Mouse (Mus musculus) stomach, embryonic 15.5 days (tissue): Measurements from ENCODE around the gene Runx3. TPM values are rescaled to one million over a fixed set of nuclear protein-coding genes. Genes with fewer than 3 reads are reported as not detected.

Source experiments
- ATAC-seq: fragments of 200-750 bp; cut with Nextera tagmentation; 2 replicates; pipeline ENCODE4 v1.8.0; 2017; ENCODE audit warnings: low read depth, moderate number of reproducible peaks, moderate TSS enrichment; ENCODE audit not compliant: insufficient read depth, low FRiP score
- H3K27ac ChIP-seq: fragments of 300-500 bp; sonication (generic); 2 replicates; pipeline ENCODE4 v1.5.1; 2015; ENCODE audit warnings: mild to moderate bottlenecking, inconsistent platforms
- H3K27me3 ChIP-seq: fragments of 300-500 bp; sonication (generic); replicated peaks from 2 replicates; pipeline ENCODE4 v1.6.1; 2015; ENCODE audit warnings: inconsistent platforms
- H3K36me3 ChIP-seq: fragments of 300-500 bp; sonication (generic); 2 replicates; pipeline ENCODE4 v1.6.1; 2015; ENCODE audit warnings: inconsistent platforms
- H3K4me1 ChIP-seq: fragments of 300-500 bp; sonication (generic); 2 replicates; pipeline ENCODE4 v1.6.1; 2015; ENCODE audit warnings: inconsistent platforms
- H3K4me2 ChIP-seq: fragments of 300-500 bp; sonication (generic); 2 replicates; pipeline ENCODE4 v1.6.1; 2015; ENCODE audit warnings: mild to moderate bottlenecking, inconsistent platforms
- H3K4me3 ChIP-seq: fragments of 300-500 bp; sonication (generic); replicated peaks from 2 replicates; pipeline ENCODE4 v1.5.1; 2015; ENCODE audit warnings: inconsistent platforms
- H3K9ac ChIP-seq: fragments of 300-500 bp; sonication (generic); 2 replicates; pipeline ENCODE4 v1.6.1; 2015; ENCODE audit warnings: inconsistent platforms
- H3K9me3 ChIP-seq: fragments of 300-500 bp; sonication (generic); 2 replicates; pipeline ENCODE4 v1.6.1; 2016; ENCODE audit warnings: inconsistent platforms
- WGBS: fragments of 180-500 bp; shearing (Covaris S2); methylation state at CpG from one replicate; pipeline ENCODE4 v1.1.7; 2015; 5-methylcytosine and 5-hydroxymethylcytosine counted together
- polyA plus RNA-seq: library from polyadenylated mRNA; unstranded; fragments of >200 nt; fragmentation: Nextera tagmentation; extraction: Ambion mirVana; gene quantifications from 2 replicates; pipeline ENCODE4 v1.2.1, GENCODE M21; 2015

Gene Runx3
- polyA plus RNA-seq, 1 experiment from 2014 or later = 0.26 TPM

GRCm38 (mm10) chr4:135153260-135154088 is 33.0 kb downstream of the Runx3 start:
- H3K9ac ChIP-seq = no peak overlapping the region
- peaks cover 98% of the 10 kb centered on the region for H3K27me3 ChIP-seq
- H3K9me3 ChIP-seq = no peaks in the 10 kb centered on the region
- peak overlapping the region; percentile 77 for H3K4me2 ChIP-seq
- peak overlapping the region; percentile 40 for H3K4me3 ChIP-seq
- H3K36me3 ChIP-seq = no peaks in the 10 kb centered on the region
- H3K27ac ChIP-seq = no peak overlapping the region
- WGBS = 3% methylated on average over 39 of the region's 39 CpGs
- no peak for ATAC-seq
- peaks cover 17% of the 10 kb centered on the region for H3K4me1 ChIP-seq

GRCm38 (mm10) chr4:135154089-135154949 is 33.9 kb downstream of the Runx3 start:
- peaks cover 17% of the 10 kb centered on the region for H3K4me1 ChIP-seq
- no peak overlapping the region for H3K4me3 ChIP-seq
- 6% methylated on average over 21 of the region's 21 CpGs for WGBS
- H3K9me3 ChIP-seq = no peaks in the 10 kb centered on the region
- peaks cover 98% of the 10 kb centered on the region for H3K27me3 ChIP-seq
- no peak overlapping the region for H3K9ac ChIP-seq
- no peak overlapping the region for H3K27ac ChIP-seq
- no peaks in the 10 kb centered on the region for H3K36me3 ChIP-seq
- no peak for ATAC-seq
- no peak overlapping the region for H3K4me2 ChIP-seq

GRCm38 (mm10) chr4:135155106-135155800 is 34.8 kb downstream of the Runx3 start:
- no peak overlapping the region for H3K27ac ChIP-seq
- no peak overlapping the region for H3K4me3 ChIP-seq
- H3K27me3 ChIP-seq = peaks cover 90% of the 10 kb centered on the region
- H3K4me2 ChIP-seq = no peak overlapping the region
- H3K9me3 ChIP-seq = no peaks in the 10 kb centered on the region
- WGBS = 13% methylated on average over 30 of the region's 31 CpGs
- H3K9ac ChIP-seq = no peak overlapping the region
- peaks cover 17% of the 10 kb centered on the region for H3K4me1 ChIP-seq
- no peaks in the 10 kb centered on the region for H3K36me3 ChIP-seq
- ATAC-seq = no peak

GRCm38 (mm10) chr4:135155805-135156469 is 35.5 kb downstream of the Runx3 start:
- Histone ChIP-seq H3K4me3 (no peak overlapping the region), H3K27ac (no peak overlapping the region), H3K27me3 (peaks cover 83% of the 10 kb centered on the region), H3K9ac (no peak overlapping the region), H3K9me3 (no peaks in the 10 kb centered on the region), H3K4me2 (no peak overlapping the region), H3K36me3 (no peaks in the 10 kb centered on the region), H3K4me1 (peaks cover 17% of the 10 kb centered on the region)
- 14% methylated on average over 15 of the region's 15 CpGs for WGBS
- ATAC-seq = no peak

- Histone ChIP-seq H3K4me1 (peaks cover 17% of the 10 kb centered on the region), H3K9ac (no peak overlapping the region), H3K4me3 (no peak overlapping the region), H3K9me3 (no peaks in the 10 kb centered on the region), H3K36me3 (no peaks in the 10 kb centered on the region), H3K4me2 (no peak overlapping the region), H3K27me3 (peaks cover 77% of the 10 kb centered on the region), H3K27ac (no peak overlapping the region)
- ATAC-seq = no peak
- WGBS = 16% methylated on average over 6 of the region's 6 CpGs
These were observed 36.1 kb downstream of the Runx3 start for GRCm38 (mm10) chr4:135156531-135156930.

GRCm38 (mm10) chr4:135157329-135157728 is 36.9 kb downstream of the Runx3 start:
- Histone ChIP-seq H3K4me2 (no peak overlapping the region), H3K9me3 (no peaks in the 10 kb centered on the region), H3K4me3 (no peak overlapping the region), H3K27me3 (peaks cover 69% of the 10 kb centered on the region), H3K27ac (no peak overlapping the region), H3K36me3 (no peaks in the 10 kb centered on the region), H3K4me1 (peaks cover 12% of the 10 kb centered on the region), H3K9ac (no peak overlapping the region)
- no peak for ATAC-seq
- WGBS = 18% methylated on average over 6 of the region's 6 CpGs

- 10% methylated on average over 9 of the region's 9 CpGs for WGBS
- no peak; the same call in 1 of the 2 replicates for ATAC-seq
- Histone ChIP-seq H3K9me3 (no peaks in the 10 kb centered on the region), H3K27ac (no peak overlapping the region), H3K4me3 (no peak overlapping the region), H3K4me1 (no peaks in the 10 kb centered on the region), H3K9ac (no peak overlapping the region), H3K27me3 (peaks cover 54% of the 10 kb centered on the region), H3K4me2 (no peak overlapping the region), H3K36me3 (no peaks in the 10 kb centered on the region)
These were observed 38.4 kb downstream of the Runx3 start for GRCm38 (mm10) chr4:135158724-135159409.

- no peak overlapping the region for H3K4me2 ChIP-seq
- ATAC-seq = no peak
- 55% methylated on average over 2 of the region's 2 CpGs for WGBS
- no peaks in the 10 kb centered on the region for H3K9me3 ChIP-seq
- no peaks in the 10 kb centered on the region for H3K4me1 ChIP-seq
- peaks cover 51% of the 10 kb centered on the region for H3K27me3 ChIP-seq
- no peak overlapping the region for H3K9ac ChIP-seq
- H3K4me3 ChIP-seq = no peak overlapping the region
- no peak overlapping the region for H3K27ac ChIP-seq
- H3K36me3 ChIP-seq = no peaks in the 10 kb centered on the region
These were observed 39.2 kb downstream of the Runx3 start for GRCm38 (mm10) chr4:135159663-135160062.

GRCm38 (mm10) chr4:135160168-135160567 is 39.7 kb downstream of the Runx3 start:
- 61% methylated on average over 3 of the region's 3 CpGs for WGBS

GRCm38 (mm10) chr4:135161441-135161840 is 41.0 kb downstream of the Runx3 start:
- ATAC-seq = no peak
- no peak overlapping the region for H3K27ac ChIP-seq
- no peaks in the 10 kb centered on the region for H3K9me3 ChIP-seq
- no peak overlapping the region for H3K4me2 ChIP-seq
- peaks cover 46% of the 10 kb centered on the region for H3K27me3 ChIP-seq
- H3K4me3 ChIP-seq = no peak overlapping the region
- H3K36me3 ChIP-seq = no peaks in the 10 kb centered on the region
- H3K4me1 ChIP-seq = peaks cover 4% of the 10 kb centered on the region; the same call in 1 of the 2 replicates
- H3K9ac ChIP-seq = no peak overlapping the region
- 83% methylated on average over 11 of the region's 11 CpGs for WGBS

More at GRCm38 (mm10) chr4:135160168-135160567, 39.7 kb downstream of the Runx3 start:
- ATAC-seq = no peak
- no peak overlapping the region for H3K27ac ChIP-seq
- H3K4me2 ChIP-seq = no peak overlapping the region
- no peaks in the 10 kb centered on the region for H3K4me1 ChIP-seq
- no peak overlapping the region for H3K4me3 ChIP-seq
- H3K9me3 ChIP-seq = no peaks in the 10 kb centered on the region
- H3K36me3 ChIP-seq = no peaks in the 10 kb centered on the region
- H3K9ac ChIP-seq = no peak overlapping the region
- H3K27me3 ChIP-seq = peaks cover 47% of the 10 kb centered on the region

GRCm38 (mm10) chr4:135165761-135166160 is 45.3 kb downstream of the Runx3 start:
- no peaks in the 10 kb centered on the region for H3K36me3 ChIP-seq
- no peak overlapping the region for H3K27ac ChIP-seq
- no peak overlapping the region for H3K9ac ChIP-seq
- H3K9me3 ChIP-seq = no peaks in the 10 kb centered on the region
- H3K4me1 ChIP-seq = peaks cover 21% of the 10 kb centered on the region; the same call in 1 of the 2 replicates
- WGBS = 59% methylated on average over 6 of the region's 6 CpGs
- H3K4me2 ChIP-seq = no peak overlapping the region
- no peak overlapping the region for H3K4me3 ChIP-seq
- peaks cover 41% of the 10 kb centered on the region for H3K27me3 ChIP-seq
- ATAC-seq = no peak
